Mouse (Mus musculus): ENCODE data around the gene Scand1. TPM values are rescaled to one million over a fixed set of nuclear protein-coding genes. Genes with fewer than 3 reads are reported as not detected.

Scand1 gene
- polyA plus RNA-seq, 1 experiment from 2014 or later, result 187 TPM

- Histone ChIP-seq H3K4me2 (replicated peaks; ENCODE audit: low read depth) (no peak overlapping the region), H3K9ac (ENCODE audit: low read depth, low read length) (no peak overlapping the region), H3K27me3 (replicated peaks; ENCODE audit: control insufficient read depth, insufficient read depth, low read length) (no peaks in the 10 kb centered on the region), H3K4me1 (replicated peaks; ENCODE audit: control insufficient read depth, insufficient read depth, low read length) (no peaks in the 10 kb centered on the region), H3K9me3 (ENCODE audit: control insufficient read depth) (no peaks in the 10 kb centered on the region), H3K4me3 (ENCODE audit: low read depth, low read length) (no peak overlapping the region), H3K36me3 (ENCODE audit: control insufficient read depth, insufficient read depth) (peaks cover 25% of the 10 kb centered on the region), H3K27ac (ENCODE audit: low read depth, low read length) (no peak overlapping the region)
- ATAC-seq, result peak; percentile 69
- WGBS, result 50% methylated on average over 4 of the region's 4 CpGs
- peak; percentile 94 for TF ChIP-seq CTCF (IDR thresholded peaks at IDR 0.05; ENCODE audit: low read depth)
These were observed 34.1 kb downstream of the Scand1 start for GRCm38 (mm10) chr2:156278226-156279017.

DNA sequence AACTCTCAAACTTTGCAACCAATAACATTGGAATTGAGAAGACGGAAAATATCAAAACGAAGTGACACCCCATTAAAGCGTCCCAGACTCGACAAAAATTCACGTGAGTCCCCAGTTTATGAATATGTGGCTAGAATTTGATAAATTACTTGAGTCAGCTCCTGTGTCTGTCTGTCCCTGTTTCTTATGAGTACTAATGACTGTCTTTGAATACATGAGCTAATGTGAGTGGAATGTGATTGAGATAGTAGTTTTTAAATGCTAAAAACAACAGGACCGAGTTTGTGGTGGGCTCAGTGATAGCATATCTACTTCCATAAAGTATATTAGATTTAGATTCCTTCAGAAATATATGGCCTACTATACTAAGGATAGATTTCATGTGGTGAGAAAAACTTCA, 40.0 kb downstream of the Scand1 start:
- TF ChIP-seq CTCF (IDR thresholded peaks at IDR 0.05; ENCODE audit: low read depth), result no peak
- H3K27ac ChIP-seq (ENCODE audit: low read depth, low read length), result no peak overlapping the region
- H3K4me2 ChIP-seq (replicated peaks; ENCODE audit: low read depth), result no peak overlapping the region
- no peaks in the 10 kb centered on the region for H3K9me3 ChIP-seq (ENCODE audit: control insufficient read depth)
- H3K27me3 ChIP-seq (replicated peaks; ENCODE audit: control insufficient read depth, insufficient read depth, low read length), result no peaks in the 10 kb centered on the region
- no peak overlapping the region for H3K9ac ChIP-seq (ENCODE audit: low read depth, low read length)
- peaks cover 20% of the 10 kb centered on the region for H3K36me3 ChIP-seq (ENCODE audit: control insufficient read depth, insufficient read depth)
- no peak for ATAC-seq
- H3K4me1 ChIP-seq (replicated peaks; ENCODE audit: control insufficient read depth, insufficient read depth, low read length), result no peaks in the 10 kb centered on the region
- H3K4me3 ChIP-seq (ENCODE audit: low read depth, low read length), result no peak overlapping the region
- WGBS, result 86% methylated on average over 6 of the region's 6 CpGs

DNA sequence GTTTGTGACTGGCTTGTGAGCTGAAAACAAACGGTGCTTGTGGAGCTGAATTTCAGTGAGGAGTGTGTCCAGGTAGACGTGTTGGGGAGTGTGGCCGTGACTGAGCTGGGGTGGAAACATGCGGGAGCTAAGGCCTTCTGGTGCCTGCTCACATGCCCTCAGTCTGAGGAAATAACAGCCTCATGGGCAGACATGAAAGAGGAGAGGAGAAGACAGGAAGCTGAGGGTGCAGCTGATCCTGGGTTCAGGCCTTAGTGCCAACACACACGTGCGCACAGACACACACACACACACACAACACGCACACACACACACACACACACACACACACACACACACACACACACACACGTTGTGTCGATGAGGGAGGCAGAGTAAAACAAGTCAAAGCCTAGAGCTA, 44.9 kb downstream of the Scand1 start:
- WGBS, result 87% methylated on average over 9 of the region's 9 CpGs
- Histone ChIP-seq H3K4me3 (ENCODE audit: low read depth, low read length) (no peak overlapping the region), H3K4me1 (replicated peaks; ENCODE audit: control insufficient read depth, insufficient read depth, low read length) (no peaks in the 10 kb centered on the region), H3K9me3 (ENCODE audit: control insufficient read depth) (no peaks in the 10 kb centered on the region), H3K36me3 (ENCODE audit: control insufficient read depth, insufficient read depth) (peaks cover 11% of the 10 kb centered on the region; the same call in 1 of the 2 replicates), H3K4me2 (replicated peaks; ENCODE audit: low read depth) (no peak overlapping the region), H3K27me3 (replicated peaks; ENCODE audit: control insufficient read depth, insufficient read depth, low read length) (no peaks in the 10 kb centered on the region), H3K9ac (ENCODE audit: low read depth, low read length) (no peak overlapping the region), H3K27ac (ENCODE audit: low read depth, low read length) (no peak overlapping the region)
- TF ChIP-seq CTCF (IDR thresholded peaks at IDR 0.05; ENCODE audit: low read depth), result no peak
- no peak for ATAC-seq

- TF ChIP-seq CTCF (IDR thresholded peaks at IDR 0.05; ENCODE audit: low read depth), result no peak
- 82% methylated on average over 4 of the region's 4 CpGs for WGBS
- Histone ChIP-seq H3K36me3 (ENCODE audit: control insufficient read depth, insufficient read depth) (peaks cover 22% of the 10 kb centered on the region), H3K4me1 (replicated peaks; ENCODE audit: control insufficient read depth, insufficient read depth, low read length) (no peaks in the 10 kb centered on the region), H3K4me2 (replicated peaks; ENCODE audit: low read depth) (no peak overlapping the region), H3K27me3 (replicated peaks; ENCODE audit: control insufficient read depth, insufficient read depth, low read length) (no peaks in the 10 kb centered on the region), H3K9me3 (ENCODE audit: control insufficient read depth) (no peaks in the 10 kb centered on the region), H3K4me3 (ENCODE audit: low read depth, low read length) (no peak overlapping the region), H3K9ac (ENCODE audit: low read depth, low read length) (no peak overlapping the region), H3K27ac (ENCODE audit: low read depth, low read length) (no peak overlapping the region)
- no peak for ATAC-seq
These were observed 49.2 kb downstream of the Scand1 start for GRCm38 (mm10) chr2:156263204-156263893.

Small RNA genes lying within 50 kb of the gene (microRNA-seq; reads per million reads assigned to microRNA genes)
- gene Gm22759, result not detected

Other genes with a start within 250 kb of the Scand1 start
- gene Spag4, start 247.5 kb downstream of the Scand1 start, polyA plus RNA-seq (2015; fragmentation: Nextera tagmentation; extraction: Ambion mirVana), result 0.21 and 0.69 TPM in 2 replicates
- gene Cpne1, start 200.7 kb downstream of the Scand1 start, polyA plus RNA-seq (2015; fragmentation: Nextera tagmentation; extraction: Ambion mirVana), result 17.3 and 19.0 TPM in 2 replicates
- gene Rbm12, start 200.7 kb downstream of the Scand1 start, polyA plus RNA-seq (2015; fragmentation: Nextera tagmentation; extraction: Ambion mirVana), result 8.6 and 9.3 TPM in 2 replicates
- gene Gm28036, start 185.6 kb downstream of the Scand1 start, polyA plus RNA-seq (2015; fragmentation: Nextera tagmentation; extraction: Ambion mirVana), result 1.5 TPM in 2 replicates
- 424 and 433 TPM in 2 replicates for gene Romo1, start 168.7 kb downstream of the Scand1 start, polyA plus RNA-seq (2015; fragmentation: Nextera tagmentation; extraction: Ambion mirVana)
- gene Nfs1, start 168.5 kb downstream of the Scand1 start, polyA plus RNA-seq (2015; fragmentation: Nextera tagmentation; extraction: Ambion mirVana), result 41.1 and 44.8 TPM in 2 replicates
- gene Rbm39, start 132.5 kb downstream of the Scand1 start, polyA plus RNA-seq (2015; fragmentation: Nextera tagmentation; extraction: Ambion mirVana), result 326 and 348 TPM in 2 replicates
- 20.9 and 24.2 TPM in 2 replicates for gene Phf20, start 116.2 kb downstream of the Scand1 start, polyA plus RNA-seq (2015; fragmentation: Nextera tagmentation; extraction: Ambion mirVana)
- gene Cnbd2, start 405 bp downstream of the Scand1 start, polyA plus RNA-seq (2015; fragmentation: Nextera tagmentation; extraction: Ambion mirVana), result 9.4 and 9.6 TPM in 2 replicates
- 0.63 and 0.68 TPM in 2 replicates for gene Epb41l1, start 108.2 kb upstream of the Scand1 start, polyA plus RNA-seq (2015; fragmentation: Nextera tagmentation; extraction: Ambion mirVana)
- 25.4 and 30.1 TPM in 2 replicates for gene Aar2, start 234.9 kb upstream of the Scand1 start, polyA plus RNA-seq (2015; fragmentation: Nextera tagmentation; extraction: Ambion mirVana)